Mouse (Mus musculus) R1 (cell line): ENCODE data around the gene Tbc1d16.

Experiments used
- DNase-seq: peaks from one replicate; pipeline ENCODE4 v3.0.0-alpha.2; 2018; ENCODE audit warnings: low read depth, low spot score

Gene Tbc1d16

GRCm38 (mm10) chr11:119144801-119145475 lies 83.4 kb downstream of the Tbc1d16 start:
- DNase-seq, result no peak

GRCm38 (mm10) chr11:119143376-119144002 lies 84.8 kb downstream of the Tbc1d16 start:
- no peak for DNase-seq

- DNase-seq, result no peak
These were observed 85.7 kb downstream of the Tbc1d16 start for GRCm38 (mm10) chr11:119142615-119143014.

- no peak for DNase-seq
These were observed 89.3 kb downstream of the Tbc1d16 start for GRCm38 (mm10) chr11:119139026-119139425.

- no peak for DNase-seq
These were observed 90.1 kb downstream of the Tbc1d16 start for GRCm38 (mm10) chr11:119138205-119138604.

- no peak for DNase-seq
These were observed 93.7 kb downstream of the Tbc1d16 start for GRCm38 (mm10) chr11:119134586-119134985.

GRCm38 (mm10) chr11:119133437-119134221 lies 94.7 kb downstream of the Tbc1d16 start:
- DNase-seq, result no peak

GRCm38 (mm10) chr11:119132198-119133035 lies 95.9 kb downstream of the Tbc1d16 start:
- no peak for DNase-seq

GRCm38 (mm10) chr11:119130081-119130765 lies 98.1 kb downstream of the Tbc1d16 start:
- no peak for DNase-seq

- DNase-seq, result peak; percentile 16
These were observed 98.8 kb downstream of the Tbc1d16 start for GRCm38 (mm10) chr11:119129281-119130058.

GRCm38 (mm10) chr11:119128668-119129280 lies 99.5 kb downstream of the Tbc1d16 start:
- DNase-seq, result no peak

GRCm38 (mm10) chr11:119127686-119128473 lies 100.4 kb downstream of the Tbc1d16 start:
- no peak for DNase-seq

GRCm38 (mm10) chr11:119127147-119127546 lies 101.2 kb downstream of the Tbc1d16 start:
- no peak for DNase-seq

GRCm38 (mm10) chr11:119125929-119126861 lies 102.1 kb downstream of the Tbc1d16 start:
- DNase-seq, result no peak

- no peak for DNase-seq
These were observed 103.8 kb downstream of the Tbc1d16 start for GRCm38 (mm10) chr11:119124536-119124935.

- DNase-seq, result peak; percentile 68
These were observed 104.6 kb downstream of the Tbc1d16 start for GRCm38 (mm10) chr11:119123522-119124319.

GRCm38 (mm10) chr11:119122396-119122795 lies 105.9 kb downstream of the Tbc1d16 start:
- DNase-seq, result no peak
